Mouse (Mus musculus): ENCODE data around the gene Mien1. TPM values are rescaled to one million over a fixed set of nuclear protein-coding genes. Genes with fewer than 3 reads are reported as not detected.

Gene Mien1
- polyA plus RNA-seq, 1 experiment from 2014 or later, result 253 TPM

GRCm38 (mm10) chr11:98462255-98462654, 23.5 kb upstream of the Mien1 start:
- no peaks in the 10 kb centered on the region for H3K36me3 ChIP-seq (ENCODE audit: control insufficient read depth, insufficient read depth)
- no peak for ATAC-seq
- no peak overlapping the region for H3K4me2 ChIP-seq (ENCODE audit: low read length)
- no peak overlapping the region for H3K27ac ChIP-seq (ENCODE audit: low read length)
- H3K4me3 ChIP-seq (replicated peaks; ENCODE audit: low read length), result no peak overlapping the region
- no peak overlapping the region for H3K9ac ChIP-seq (replicated peaks; ENCODE audit: low read depth, low read length)
- H3K27me3 ChIP-seq (replicated peaks; ENCODE audit: control insufficient read depth, insufficient read depth, low read length), result peaks cover 20% of the 10 kb centered on the region
- 91% methylated on average over 6 of the region's 6 CpGs for WGBS
- no peaks in the 10 kb centered on the region for H3K9me3 ChIP-seq (ENCODE audit: control insufficient read depth, low read length)
- peaks cover under 1% of the 10 kb centered on the region for H3K4me1 ChIP-seq (replicated peaks; ENCODE audit: control insufficient read depth, insufficient read depth, low read length)

DNA sequence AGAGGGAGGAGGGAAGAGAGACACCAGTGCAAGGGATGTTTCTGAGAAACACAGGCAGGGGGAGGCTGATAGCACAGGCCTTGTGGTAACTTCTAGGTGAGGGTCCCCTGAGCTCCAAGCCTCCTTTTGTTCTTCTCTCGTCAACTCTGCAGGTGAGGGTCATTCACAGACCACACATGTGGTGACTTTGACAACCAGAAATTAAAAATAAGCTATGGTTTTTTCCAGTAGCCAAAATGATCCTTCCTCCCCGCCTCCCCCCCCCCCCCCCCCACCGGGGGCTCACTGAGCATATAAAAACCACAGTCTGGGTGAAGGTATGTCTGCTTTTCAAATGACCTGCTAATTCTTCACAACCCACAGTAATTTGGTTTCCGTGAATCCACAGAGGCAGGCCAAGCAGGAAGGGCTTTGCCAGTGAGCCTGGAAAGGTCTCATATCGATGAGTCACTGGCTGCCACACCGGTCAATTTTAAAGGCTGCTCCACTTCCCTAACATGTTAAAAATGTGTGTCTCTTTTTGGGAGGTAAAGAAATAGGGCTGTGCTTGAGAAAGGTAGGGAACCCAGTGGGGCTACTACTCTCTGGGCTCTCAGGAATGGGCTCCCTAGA, 22.4 kb upstream of the Mien1 start:
- WGBS, result 61% methylated on average over 6 of the region's 6 CpGs
- Histone ChIP-seq H3K9me3 (ENCODE audit: control insufficient read depth, low read length) (no peaks in the 10 kb centered on the region), H3K36me3 (ENCODE audit: control insufficient read depth, insufficient read depth) (no peaks in the 10 kb centered on the region), H3K27me3 (replicated peaks; ENCODE audit: control insufficient read depth, insufficient read depth, low read length) (peaks cover 20% of the 10 kb centered on the region), H3K9ac (replicated peaks; ENCODE audit: low read depth, low read length) (no peak overlapping the region), H3K27ac (ENCODE audit: low read length) (no peak overlapping the region), H3K4me3 (replicated peaks; ENCODE audit: low read length) (no peak overlapping the region), H3K4me2 (ENCODE audit: low read length) (no peak overlapping the region), H3K4me1 (replicated peaks; ENCODE audit: control insufficient read depth, insufficient read depth, low read length) (peaks cover 2% of the 10 kb centered on the region)
- ATAC-seq, result no peak

GRCm38 (mm10) chr11:98459860-98460259, 21.1 kb upstream of the Mien1 start:
- no peak for ATAC-seq
- H3K4me3 ChIP-seq (replicated peaks; ENCODE audit: low read length), result no peak overlapping the region
- H3K4me2 ChIP-seq (ENCODE audit: low read length), result no peak overlapping the region
- H3K9ac ChIP-seq (replicated peaks; ENCODE audit: low read depth, low read length), result no peak overlapping the region
- 83% methylated on average over 9 of the region's 9 CpGs for WGBS
- H3K27me3 ChIP-seq (replicated peaks; ENCODE audit: control insufficient read depth, insufficient read depth, low read length), result peaks cover 20% of the 10 kb centered on the region
- no peak overlapping the region for H3K27ac ChIP-seq (ENCODE audit: low read length)
- H3K4me1 ChIP-seq (replicated peaks; ENCODE audit: control insufficient read depth, insufficient read depth, low read length), result peaks cover 2% of the 10 kb centered on the region
- no peaks in the 10 kb centered on the region for H3K9me3 ChIP-seq (ENCODE audit: control insufficient read depth, low read length)
- H3K36me3 ChIP-seq (ENCODE audit: control insufficient read depth, insufficient read depth), result no peaks in the 10 kb centered on the region

- no peak overlapping the region for H3K4me3 ChIP-seq (replicated peaks; ENCODE audit: low read length)
- H3K9me3 ChIP-seq (ENCODE audit: control insufficient read depth, low read length), result no peaks in the 10 kb centered on the region
- H3K27me3 ChIP-seq (replicated peaks; ENCODE audit: control insufficient read depth, insufficient read depth, low read length), result peaks cover 20% of the 10 kb centered on the region
- H3K36me3 ChIP-seq (ENCODE audit: control insufficient read depth, insufficient read depth), result no peaks in the 10 kb centered on the region
- H3K4me2 ChIP-seq (ENCODE audit: low read length), result no peak overlapping the region
- H3K4me1 ChIP-seq (replicated peaks; ENCODE audit: control insufficient read depth, insufficient read depth, low read length), result peaks cover 2% of the 10 kb centered on the region
- H3K27ac ChIP-seq (ENCODE audit: low read length), result no peak overlapping the region
- no peak overlapping the region for H3K9ac ChIP-seq (replicated peaks; ENCODE audit: low read depth, low read length)
- ATAC-seq, result no peak
- 15% methylated on average over 11 of the region's 11 CpGs for WGBS
Measured at GRCm38 (mm10) chr11:98459071-98459741, 20.4 kb upstream of the Mien1 start.

- Histone ChIP-seq H3K4me1 (replicated peaks; ENCODE audit: control insufficient read depth, insufficient read depth, low read length) (peaks cover 2% of the 10 kb centered on the region), H3K9me3 (ENCODE audit: control insufficient read depth, low read length) (no peaks in the 10 kb centered on the region), H3K9ac (replicated peaks; ENCODE audit: low read depth, low read length) (peak overlapping the region; percentile 70), H3K36me3 (ENCODE audit: control insufficient read depth, insufficient read depth) (no peaks in the 10 kb centered on the region), H3K27me3 (replicated peaks; ENCODE audit: control insufficient read depth, insufficient read depth, low read length) (peaks cover 20% of the 10 kb centered on the region), H3K27ac (ENCODE audit: low read length) (no peak overlapping the region), H3K4me2 (ENCODE audit: low read length) (peak overlapping the region; percentile 78), H3K4me3 (replicated peaks; ENCODE audit: low read length) (peak overlapping the region; percentile 63)
- peak; percentile 34; the same call in 1 of the 2 replicates for ATAC-seq
- WGBS, result 5% methylated on average over 26 of the region's 30 CpGs
Measured at GRCm38 (mm10) chr11:98458121-98458990, 19.6 kb upstream of the Mien1 start.

GRCm38 (mm10) chr11:98457367-98458120, 18.8 kb upstream of the Mien1 start:
- Histone ChIP-seq H3K27ac (ENCODE audit: low read length) (0 out of 2 replicates have a peak overlapping the region, but pooled peaks have one; percentile 3), H3K9me3 (ENCODE audit: control insufficient read depth, low read length) (no peaks in the 10 kb centered on the region), H3K27me3 (replicated peaks; ENCODE audit: control insufficient read depth, insufficient read depth, low read length) (peaks cover 20% of the 10 kb centered on the region), H3K4me2 (ENCODE audit: low read length) (peak overlapping the region; percentile 78), H3K36me3 (ENCODE audit: control insufficient read depth, insufficient read depth) (no peaks in the 10 kb centered on the region), H3K4me1 (replicated peaks; ENCODE audit: control insufficient read depth, insufficient read depth, low read length) (peaks cover 2% of the 10 kb centered on the region), H3K4me3 (replicated peaks; ENCODE audit: low read length) (peak overlapping the region; percentile 63), H3K9ac (replicated peaks; ENCODE audit: low read depth, low read length) (peak overlapping the region; percentile 70)
- peak; percentile 83 for ATAC-seq
- 1% methylated on average over 52 of the region's 64 CpGs for WGBS

DNA sequence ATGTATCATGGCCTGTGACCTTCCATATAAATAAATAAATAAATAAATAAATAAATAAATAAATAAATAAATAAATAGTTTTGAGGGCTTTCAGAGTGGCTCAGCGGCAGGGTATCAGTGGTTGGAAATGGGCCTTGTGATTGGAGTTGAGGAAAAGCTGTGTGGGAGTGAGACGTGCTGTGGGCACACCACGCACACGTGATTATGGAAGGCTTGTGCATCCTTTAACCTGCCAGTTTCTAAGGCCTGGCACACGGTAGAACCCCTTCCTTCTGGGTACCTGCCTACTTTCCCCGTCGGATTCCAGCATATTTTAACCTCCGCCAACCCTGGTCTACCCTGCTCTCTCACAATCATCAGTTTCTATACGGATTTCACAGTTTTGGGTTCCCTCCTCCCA, 18.2 kb upstream of the Mien1 start:
- peak; percentile 11; the same call in 1 of the 2 replicates for ATAC-seq
- peaks cover 20% of the 10 kb centered on the region for H3K27me3 ChIP-seq (replicated peaks; ENCODE audit: control insufficient read depth, insufficient read depth, low read length)
- peak overlapping the region; percentile 63 for H3K4me3 ChIP-seq (replicated peaks; ENCODE audit: low read length)
- peak overlapping the region; percentile 70 for H3K9ac ChIP-seq (replicated peaks; ENCODE audit: low read depth, low read length)
- H3K36me3 ChIP-seq (ENCODE audit: control insufficient read depth, insufficient read depth), result no peaks in the 10 kb centered on the region
- no peaks in the 10 kb centered on the region for H3K9me3 ChIP-seq (ENCODE audit: control insufficient read depth, low read length)
- H3K4me1 ChIP-seq (replicated peaks; ENCODE audit: control insufficient read depth, insufficient read depth, low read length), result peaks cover 2% of the 10 kb centered on the region
- 21% methylated on average over 9 of the region's 9 CpGs for WGBS
- H3K27ac ChIP-seq (ENCODE audit: low read length), result no peak overlapping the region
- H3K4me2 ChIP-seq (ENCODE audit: low read length), result peak overlapping the region; percentile 78

- H3K9me3 ChIP-seq (ENCODE audit: control insufficient read depth, low read length), result no peaks in the 10 kb centered on the region
- H3K4me3 ChIP-seq (replicated peaks; ENCODE audit: low read length), result no peak overlapping the region
- ATAC-seq, result no peak
- 72% methylated on average over 5 of the region's 5 CpGs for WGBS
- no peak overlapping the region for H3K4me2 ChIP-seq (ENCODE audit: low read length)
- no peaks in the 10 kb centered on the region for H3K36me3 ChIP-seq (ENCODE audit: control insufficient read depth, insufficient read depth)
- H3K4me1 ChIP-seq (replicated peaks; ENCODE audit: control insufficient read depth, insufficient read depth, low read length), result peaks cover 2% of the 10 kb centered on the region
- peaks cover 20% of the 10 kb centered on the region for H3K27me3 ChIP-seq (replicated peaks; ENCODE audit: control insufficient read depth, insufficient read depth, low read length)
- H3K9ac ChIP-seq (replicated peaks; ENCODE audit: low read depth, low read length), result no peak overlapping the region
- no peak overlapping the region for H3K27ac ChIP-seq (ENCODE audit: low read length)
Measured at GRCm38 (mm10) chr11:98456545-98456944, 17.8 kb upstream of the Mien1 start.

Data from forebrain, embryonic 16.5 days (tissue).